Mouse (Mus musculus): ENCODE measurements around the gene Cfap52. TPM values are rescaled to one million over a fixed set of nuclear protein-coding genes. Genes with fewer than 3 reads are reported as not detected.
A peak's percentile ranks its signal among the peaks of the same experiment; 100 is the strongest.

The Cfap52 gene
- polyA plus RNA-seq, 1 experiment = 4.8 TPM

GRCm38 (mm10) chr11:67967831-67968230, 2.4 kb upstream of the Cfap52 start:
- H3K27me3 ChIP-seq (replicated peaks; ENCODE audit: control insufficient read depth, insufficient read depth, low read length) = no peaks in the 10 kb centered on the region
- no peak overlapping the region for H3K27ac ChIP-seq (ENCODE audit: insufficient read depth, low read depth, low read length)
- H3K4me1 ChIP-seq (ENCODE audit: control insufficient read depth, insufficient read depth, low read length) = peaks cover 3% of the 10 kb centered on the region; the same call in 1 of the 2 replicates
- WGBS = 66% methylated on average over 11 of the region's 11 CpGs
- H3K4me3 ChIP-seq (ENCODE audit: insufficient read depth, low read depth, low read length) = no peak overlapping the region
- H3K36me3 ChIP-seq (ENCODE audit: control insufficient read depth, insufficient read depth, low read length) = no peaks in the 10 kb centered on the region
- no peak for TF ChIP-seq CTCF (conservative IDR thresholded peaks at IDR 0.05; ENCODE audit: insufficient read depth, insufficient read length, low read depth, low read length)
- TF ChIP-seq POLR2A (IDR thresholded peaks at IDR 0.05; ENCODE audit: low read depth, low read length) = no peak
- no peak for DNase-seq

- WGBS = under 1% methylated on average over 28 of the region's 28 CpGs
- no peaks in the 10 kb centered on the region for H3K27me3 ChIP-seq (replicated peaks; ENCODE audit: control insufficient read depth, insufficient read depth, low read length)
- TF ChIP-seq POLR2A (IDR thresholded peaks at IDR 0.05; ENCODE audit: low read depth, low read length) (no peak), CTCF (conservative IDR thresholded peaks at IDR 0.05; ENCODE audit: insufficient read depth, insufficient read length, low read depth, low read length) (no peak)
- H3K4me3 ChIP-seq (ENCODE audit: insufficient read depth, low read depth, low read length) = peak within 1 kb of the TSS; percentile 100
- DNase-seq = peak; percentile 96
- H3K4me1 ChIP-seq (ENCODE audit: control insufficient read depth, insufficient read depth, low read length) = peaks cover 3% of the 10 kb centered on the region; the same call in 1 of the 2 replicates
- H3K36me3 ChIP-seq (ENCODE audit: control insufficient read depth, insufficient read depth, low read length) = no peaks in the 10 kb centered on the region
- H3K27ac ChIP-seq (ENCODE audit: insufficient read depth, low read depth, low read length) = peak within 1 kb of the TSS; percentile 39
Observed at GRCm38 (mm10) chr11:67965905-67966878, 741 bp upstream of the Cfap52 start, which contains the start of gene Stx8. Stx8 (plus strand) TSS chr11:67966193.

- Histone ChIP-seq H3K4me1 (ENCODE audit: control insufficient read depth, insufficient read depth, low read length) (peaks cover 3% of the 10 kb centered on the region; the same call in 1 of the 2 replicates), H3K36me3 (ENCODE audit: control insufficient read depth, insufficient read depth, low read length) (no peaks in the 10 kb centered on the region), H3K27ac (ENCODE audit: insufficient read depth, low read depth, low read length) (no peak overlapping the region), H3K27me3 (replicated peaks; ENCODE audit: control insufficient read depth, insufficient read depth, low read length) (no peaks in the 10 kb centered on the region), H3K4me3 (ENCODE audit: insufficient read depth, low read depth, low read length) (no peak overlapping the region)
- TF ChIP-seq POLR2A (IDR thresholded peaks at IDR 0.05; ENCODE audit: low read depth, low read length) = no peak
- peak; percentile 39 for TF ChIP-seq CTCF (conservative IDR thresholded peaks at IDR 0.05; ENCODE audit: insufficient read depth, insufficient read length, low read depth, low read length)
- peak; percentile 10 for DNase-seq
- WGBS = 62% methylated on average over 6 of the region's 6 CpGs
Observed at GRCm38 (mm10) chr11:67964110-67964509, 1.3 kb downstream of the Cfap52 start.

GRCm38 (mm10) chr11:67954413-67954812, 11.0 kb downstream of the Cfap52 start:
- no peak overlapping the region for H3K27ac ChIP-seq (ENCODE audit: insufficient read depth, low read depth, low read length)
- no peaks in the 10 kb centered on the region for H3K27me3 ChIP-seq (replicated peaks; ENCODE audit: control insufficient read depth, insufficient read depth, low read length)
- no peak for TF ChIP-seq CTCF (conservative IDR thresholded peaks at IDR 0.05; ENCODE audit: insufficient read depth, insufficient read length, low read depth, low read length)
- TF ChIP-seq POLR2A (IDR thresholded peaks at IDR 0.05; ENCODE audit: low read depth, low read length) = no peak
- no peak overlapping the region for H3K4me3 ChIP-seq (ENCODE audit: insufficient read depth, low read depth, low read length)
- no peak for DNase-seq
- H3K36me3 ChIP-seq (ENCODE audit: control insufficient read depth, insufficient read depth, low read length) = no peaks in the 10 kb centered on the region
- 95% methylated on average over 6 of the region's 6 CpGs for WGBS
- no peaks in the 10 kb centered on the region for H3K4me1 ChIP-seq (ENCODE audit: control insufficient read depth, insufficient read depth, low read length)

GRCm38 (mm10) chr11:67953604-67954003, 11.8 kb downstream of the Cfap52 start:
- no peak for TF ChIP-seq POLR2A (IDR thresholded peaks at IDR 0.05; ENCODE audit: low read depth, low read length)
- TF ChIP-seq CTCF (conservative IDR thresholded peaks at IDR 0.05; ENCODE audit: insufficient read depth, insufficient read length, low read depth, low read length) = no peak
- 58% methylated on average over 5 of the region's 5 CpGs for WGBS
- Histone ChIP-seq H3K36me3 (ENCODE audit: control insufficient read depth, insufficient read depth, low read length) (no peaks in the 10 kb centered on the region), H3K4me3 (ENCODE audit: insufficient read depth, low read depth, low read length) (no peak overlapping the region), H3K4me1 (ENCODE audit: control insufficient read depth, insufficient read depth, low read length) (peaks cover 3% of the 10 kb centered on the region; the same call in 1 of the 2 replicates), H3K27me3 (replicated peaks; ENCODE audit: control insufficient read depth, insufficient read depth, low read length) (no peaks in the 10 kb centered on the region), H3K27ac (ENCODE audit: insufficient read depth, low read depth, low read length) (no peak overlapping the region)
- no peak for DNase-seq

GRCm38 (mm10) chr11:67949475-67949874, 16.0 kb downstream of the Cfap52 start:
- H3K4me1 ChIP-seq (ENCODE audit: control insufficient read depth, insufficient read depth, low read length) = peaks cover 9% of the 10 kb centered on the region; the same call in 1 of the 2 replicates
- H3K4me3 ChIP-seq (ENCODE audit: insufficient read depth, low read depth, low read length) = no peak overlapping the region
- H3K27ac ChIP-seq (ENCODE audit: insufficient read depth, low read depth, low read length) = no peak overlapping the region
- H3K27me3 ChIP-seq (replicated peaks; ENCODE audit: control insufficient read depth, insufficient read depth, low read length) = no peaks in the 10 kb centered on the region
- no peak for TF ChIP-seq CTCF (conservative IDR thresholded peaks at IDR 0.05; ENCODE audit: insufficient read depth, insufficient read length, low read depth, low read length)
- no peak for TF ChIP-seq POLR2A (IDR thresholded peaks at IDR 0.05; ENCODE audit: low read depth, low read length)
- no peaks in the 10 kb centered on the region for H3K36me3 ChIP-seq (ENCODE audit: control insufficient read depth, insufficient read depth, low read length)
- no peak for DNase-seq
- WGBS = 81% methylated on average over 9 of the region's 9 CpGs

- TF ChIP-seq POLR2A (IDR thresholded peaks at IDR 0.05; ENCODE audit: low read depth, low read length) = no peak
- no peak for TF ChIP-seq CTCF (conservative IDR thresholded peaks at IDR 0.05; ENCODE audit: insufficient read depth, insufficient read length, low read depth, low read length)
- Histone ChIP-seq H3K4me1 (ENCODE audit: control insufficient read depth, insufficient read depth, low read length) (peaks cover 9% of the 10 kb centered on the region; the same call in 1 of the 2 replicates), H3K4me3 (ENCODE audit: insufficient read depth, low read depth, low read length) (no peak overlapping the region), H3K36me3 (ENCODE audit: control insufficient read depth, insufficient read depth, low read length) (no peaks in the 10 kb centered on the region), H3K27me3 (replicated peaks; ENCODE audit: control insufficient read depth, insufficient read depth, low read length) (no peaks in the 10 kb centered on the region), H3K27ac (ENCODE audit: insufficient read depth, low read depth, low read length) (peak overlapping the region; percentile 45; the same call in 1 of the 2 replicates)
- 23% methylated on average over 3 of the region's 3 CpGs for WGBS
- DNase-seq = peak; percentile 55
Observed at GRCm38 (mm10) chr11:67948229-67948628, 17.2 kb downstream of the Cfap52 start.
